Mouse (Mus musculus): ENCODE results near the gene Ndufv3. TPM values are rescaled to one million over a fixed set of nuclear protein-coding genes. Genes with fewer than 3 reads are reported as not detected.

Ndufv3 gene
- polyA plus RNA-seq (2017; shearing (Covaris generic)), result 100 to 1,000 TPM; 185 to 189 TPM

DNA sequence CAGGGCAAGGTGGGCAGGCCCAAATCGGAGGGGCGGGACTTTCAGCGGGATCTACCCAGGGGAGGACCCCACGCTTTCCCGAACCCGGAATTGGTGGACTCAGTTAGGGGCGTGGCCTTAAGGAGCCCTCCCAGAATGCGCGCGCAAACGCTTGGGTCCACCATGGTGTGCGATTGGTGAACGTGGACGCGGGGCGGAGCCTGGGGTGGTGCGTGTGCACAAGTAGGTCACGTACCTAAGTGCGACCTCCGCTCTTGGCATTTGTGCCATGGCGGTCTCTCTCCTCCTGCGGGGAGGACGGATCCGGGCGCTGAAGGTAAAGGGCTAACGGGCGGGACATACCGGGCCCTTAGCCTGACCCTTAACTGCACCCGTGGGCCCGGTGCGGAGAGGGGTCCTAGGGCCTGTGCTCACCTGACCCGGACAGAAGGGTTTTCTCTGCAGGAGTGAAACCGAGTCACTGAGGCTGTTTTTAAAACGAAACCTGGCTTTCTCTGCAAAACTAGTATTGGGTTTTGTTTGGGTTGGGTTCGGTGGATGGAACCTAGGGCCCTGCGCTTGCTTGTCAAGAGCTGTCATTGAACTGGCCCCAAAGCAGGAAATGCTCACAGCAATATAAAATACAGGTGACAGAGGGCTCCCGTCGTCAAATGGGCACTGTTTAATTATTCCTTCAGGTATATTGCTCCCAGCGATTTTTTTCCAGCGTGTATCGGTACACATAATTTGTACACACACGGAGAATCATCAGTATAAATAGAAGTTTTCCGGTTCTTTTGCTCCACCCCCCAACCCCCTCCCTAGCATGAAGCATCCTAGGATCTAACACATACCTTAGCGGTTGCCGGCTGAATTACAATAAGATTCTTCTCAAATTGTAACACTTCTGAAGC is at the start of gene Ndufv3, which contains the start of gene Wdr4:
Gene Ndufv3, plus strand, starts transcription at position 170 of the 893 bp plus-strand sequence.
Gene Wdr4, minus strand, starts transcription at position 35 of the 893 bp plus-strand sequence.

DNA sequence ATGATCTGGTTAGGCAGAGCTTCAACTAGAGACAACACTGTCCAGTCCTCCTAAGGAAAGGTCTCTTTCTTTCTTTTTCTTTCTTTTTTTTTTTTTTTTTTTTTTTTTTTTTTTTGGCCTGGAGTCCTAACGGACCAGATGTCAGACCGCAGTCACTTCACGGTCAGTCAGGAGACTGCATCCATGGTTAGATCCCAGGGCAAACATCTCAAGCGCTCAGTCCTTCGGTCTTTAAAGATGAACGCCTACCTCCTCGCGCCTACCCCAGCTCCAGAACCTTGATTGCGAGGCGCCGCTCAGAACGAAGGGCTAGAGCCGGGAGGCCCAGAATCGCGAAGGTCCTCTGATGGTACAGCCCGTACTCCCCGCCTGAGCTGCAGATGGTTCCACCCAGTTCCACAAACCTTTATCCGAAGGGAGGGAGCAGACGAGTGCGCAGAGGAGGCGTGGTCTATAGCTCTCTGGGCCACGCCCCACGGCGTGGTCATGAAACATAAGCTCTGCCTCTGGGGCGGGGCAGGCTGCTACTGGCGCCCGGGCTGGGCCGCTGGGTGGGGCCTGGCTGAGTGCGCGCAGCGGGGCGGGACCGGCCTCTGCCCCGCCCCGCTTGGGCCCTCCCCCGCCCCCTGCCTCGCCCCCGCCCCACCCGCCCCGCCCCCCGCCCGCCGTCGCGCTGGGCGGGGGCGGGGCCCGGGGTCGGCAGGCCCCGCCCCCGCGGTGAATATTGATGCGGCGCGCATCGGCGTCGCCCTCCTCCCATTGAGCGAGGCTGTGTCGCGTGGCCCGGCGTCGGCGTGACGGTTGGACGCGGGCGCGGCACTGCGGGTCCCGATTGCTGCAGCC is 44.3 kb downstream of the Ndufv3 start, which contains the start of gene Pknox1:
Gene Pknox1, plus strand, starts transcription at position 720 of the 843 bp plus-strand sequence.

Other genes with a start within 250 kb of the Ndufv3 start
- gene Rsph1, start 242.7 kb upstream of the Ndufv3 start, polyA plus RNA-seq (2017; shearing (Covaris generic)), result 1 to 10 TPM; 1.5 to 1.6 TPM
- 10 to 100 TPM; 42.3 to 67.1 TPM for gene Slc37a1, start 233.3 kb upstream of the Ndufv3 start, polyA plus RNA-seq (2017; shearing (Covaris generic))
- under 1 TPM in 1 of 2 experiments, not detected in 1; 0.47 TPM for gene Pde9a, start 133.9 kb upstream of the Ndufv3 start, polyA plus RNA-seq (2017; shearing (Covaris generic))
- gene Wdr4, start 135 bp upstream of the Ndufv3 start, polyA plus RNA-seq (2017; shearing (Covaris generic)), result 10 to 100 TPM; 23.3 to 39.9 TPM
- gene Pknox1, start 44.6 kb downstream of the Ndufv3 start, polyA plus RNA-seq (2017; shearing (Covaris generic)), result 10 to 100 TPM; 49.1 to 71.5 TPM
- gene Cbs, start 117.1 kb downstream of the Ndufv3 start, polyA plus RNA-seq (2017; shearing (Covaris generic)), result under 1 TPM; 0.28 to 0.50 TPM
- gene U2af1, start 138.8 kb downstream of the Ndufv3 start, polyA plus RNA-seq (2017; shearing (Covaris generic)), result 100 to 1,000 TPM; 194 to 226 TPM
- gene Cryaa, start 157.7 kb downstream of the Ndufv3 start, polyA plus RNA-seq (2017; shearing (Covaris generic)), result not detected